Mouse (Mus musculus) embryonic facial prominence, embryonic 10.5 days (tissue): ENCODE measurements at regions not wholly inside any gene's neighbourhood (a gene's known extent, or its start where the extent isn't known, plus 50 kb on each side); places are given as distances from the start of the nearest gene placed in this dataset.
"Not testable (repeated sequence)": the region's sequence is repeated elsewhere in the genome, so short reads cannot be mapped to it uniquely, and the experiment has no call there.

Experiments used
- DNase-seq: peaks from one replicate; pipeline ENCODE4 v3.0.0-alpha.2; 2017; ENCODE audit warnings: low spot score
- H3K27ac ChIP-seq: fragments of 300-500 bp; sonication (generic); replicated peaks from 2 replicates; pipeline ENCODE4 v1.5.1; 2016; ENCODE audit warnings: mild to moderate bottlenecking
- H3K27me3 ChIP-seq: fragments of 300-500 bp; sonication (generic); replicated peaks from 2 replicates; pipeline ENCODE4 v1.6.1; 2016; ENCODE audit warnings: low read depth, mild to moderate bottlenecking; ENCODE audit not compliant: poor library complexity, severe bottlenecking
- H3K36me3 ChIP-seq: fragments of 300-500 bp; sonication (generic); replicated peaks from 2 replicates; pipeline ENCODE4 v1.6.1; 2016; ENCODE audit warnings: mild to moderate bottlenecking, moderate library complexity
- H3K4me1 ChIP-seq: fragments of 300-500 bp; sonication (generic); 2 replicates; pipeline ENCODE4 v1.6.1; 2016
- H3K4me3 ChIP-seq: fragments of 300-500 bp; sonication (generic); 2 replicates; pipeline ENCODE4 v1.5.1; 2016; ENCODE audit warnings: mild to moderate bottlenecking, moderate library complexity
- H3K9me3 ChIP-seq: fragments of 300-500 bp; sonication (generic); 2 replicates; pipeline ENCODE4 v1.6.1; 2016; ENCODE audit warnings: mild to moderate bottlenecking
- WGBS: fragments of 180-500 bp; shearing (Covaris S2); methylation state at CpG from one replicate; pipeline ENCODE4 v1.1.7; 2016; 5-methylcytosine and 5-hydroxymethylcytosine counted together

DNA sequence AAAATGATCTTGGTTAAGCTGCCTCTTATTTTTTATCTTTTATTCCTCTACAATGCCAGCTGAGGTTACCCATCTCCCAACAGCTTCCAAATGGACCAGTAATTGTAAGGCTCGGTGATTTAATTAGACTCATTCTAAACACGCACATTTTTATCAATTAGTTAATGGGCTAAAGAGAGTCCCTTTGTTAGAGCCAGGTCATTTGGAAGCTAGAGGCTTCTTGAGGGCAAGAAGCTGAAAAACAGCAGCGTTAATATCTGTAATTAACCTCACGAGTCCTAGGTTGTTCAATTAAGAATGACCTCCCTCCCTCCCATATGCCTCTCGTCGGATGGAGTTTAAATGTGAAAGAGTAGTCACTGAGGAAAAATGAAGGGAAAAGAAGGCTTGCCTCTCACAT is 66.5 kb downstream of the Otx2 start:
- DNase-seq: no peak
- H3K9me3 ChIP-seq: no peaks in the 10 kb centered on the region
- peaks cover 5% of the 10 kb centered on the region; the same call in 1 of the 2 replicates for H3K27me3 ChIP-seq
- H3K36me3 ChIP-seq: no peaks in the 10 kb centered on the region
- H3K27ac ChIP-seq: no peak overlapping the region
- 53% methylated on average over 6 of the region's 6 CpGs for WGBS
- H3K4me1 ChIP-seq: peaks cover 4% of the 10 kb centered on the region; the same call in 1 of the 2 replicates
- H3K4me3 ChIP-seq: no peak overlapping the region

DNA sequence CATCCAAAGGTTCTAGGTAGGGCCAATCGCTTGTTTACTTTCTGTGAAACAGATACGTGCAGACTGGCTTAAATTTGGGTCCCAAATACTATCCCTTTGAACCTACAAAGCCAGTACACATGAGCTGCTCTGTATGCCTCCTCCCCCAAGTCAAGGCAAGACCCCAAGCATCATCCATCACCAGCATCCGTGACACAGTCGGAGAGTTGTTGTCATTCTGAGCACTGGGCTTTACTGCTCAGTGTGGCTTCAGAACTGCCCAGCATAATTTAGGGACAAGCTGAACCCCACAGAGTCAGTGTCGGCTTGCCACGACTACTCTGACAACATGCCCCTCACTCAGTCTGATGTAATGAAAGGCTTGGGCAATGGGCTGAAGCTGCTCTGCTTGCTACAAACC is 70.1 kb downstream of the Otx2 start:
- Histone ChIP-seq H3K4me1 (no peaks in the 10 kb centered on the region), H3K36me3 (no peaks in the 10 kb centered on the region), H3K9me3 (no peaks in the 10 kb centered on the region), H3K4me3 (no peak overlapping the region), H3K27me3 (0 out of 2 replicates have a peak, but pooled peaks cover 5% of the 10 kb centered on the region), H3K27ac (no peak overlapping the region)
- 80% methylated on average over 6 of the region's 6 CpGs for WGBS
- DNase-seq: no peak

DNA sequence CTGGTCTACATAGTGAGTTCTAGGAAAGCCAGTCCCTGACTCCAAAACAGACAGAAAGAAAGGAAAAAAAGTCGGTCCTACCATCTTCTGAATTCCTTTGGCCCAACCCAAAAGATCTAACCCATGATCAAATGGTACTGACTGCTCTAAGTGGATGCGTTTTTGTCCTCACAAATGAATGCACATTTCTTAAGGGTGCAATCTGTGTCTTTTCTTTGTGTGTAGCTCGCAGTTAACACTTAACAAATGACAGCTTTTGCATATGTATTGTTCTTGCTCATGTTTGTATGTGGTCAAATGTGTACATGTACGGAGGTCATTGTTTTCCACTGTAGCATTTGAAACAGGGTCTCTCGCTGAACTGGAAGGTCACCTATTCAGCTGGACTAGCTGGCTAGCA is 79.3 kb downstream of the Otx2 start:
- Histone ChIP-seq H3K4me1 (peaks cover 20% of the 10 kb centered on the region), H3K36me3 (no peaks in the 10 kb centered on the region), H3K9me3 (no peaks in the 10 kb centered on the region), H3K4me3 (no peak overlapping the region), H3K27me3 (no peaks in the 10 kb centered on the region), H3K27ac (no peak overlapping the region)
- 86% methylated on average over 5 of the region's 5 CpGs for WGBS
- no peak for DNase-seq

DNA sequence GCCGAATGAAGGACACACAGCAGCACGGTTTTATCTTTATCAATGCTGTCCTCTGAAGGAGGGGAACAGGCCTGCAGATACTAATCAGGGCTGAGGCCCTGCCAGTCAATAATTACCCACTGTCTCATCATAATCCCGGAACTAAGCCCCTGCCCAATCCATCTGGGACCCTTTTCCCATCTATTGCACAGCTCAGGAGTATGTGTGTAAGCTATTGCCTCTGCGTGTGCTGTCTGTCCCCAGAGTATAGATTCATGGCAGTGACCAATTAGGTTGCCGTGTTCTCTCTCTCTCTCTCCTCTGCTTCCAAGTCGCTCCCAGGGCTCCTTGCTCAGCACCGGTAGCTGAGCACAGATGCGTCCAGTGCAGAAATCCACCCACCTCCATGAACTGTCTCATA is 80.3 kb downstream of the Otx2 start:
- 73% methylated on average over 8 of the region's 8 CpGs for WGBS
- Histone ChIP-seq H3K27ac (no peak overlapping the region), H3K36me3 (no peaks in the 10 kb centered on the region), H3K27me3 (no peaks in the 10 kb centered on the region), H3K9me3 (no peaks in the 10 kb centered on the region), H3K4me3 (no peak overlapping the region), H3K4me1 (peaks cover 24% of the 10 kb centered on the region)
- DNase-seq: no peak

DNA sequence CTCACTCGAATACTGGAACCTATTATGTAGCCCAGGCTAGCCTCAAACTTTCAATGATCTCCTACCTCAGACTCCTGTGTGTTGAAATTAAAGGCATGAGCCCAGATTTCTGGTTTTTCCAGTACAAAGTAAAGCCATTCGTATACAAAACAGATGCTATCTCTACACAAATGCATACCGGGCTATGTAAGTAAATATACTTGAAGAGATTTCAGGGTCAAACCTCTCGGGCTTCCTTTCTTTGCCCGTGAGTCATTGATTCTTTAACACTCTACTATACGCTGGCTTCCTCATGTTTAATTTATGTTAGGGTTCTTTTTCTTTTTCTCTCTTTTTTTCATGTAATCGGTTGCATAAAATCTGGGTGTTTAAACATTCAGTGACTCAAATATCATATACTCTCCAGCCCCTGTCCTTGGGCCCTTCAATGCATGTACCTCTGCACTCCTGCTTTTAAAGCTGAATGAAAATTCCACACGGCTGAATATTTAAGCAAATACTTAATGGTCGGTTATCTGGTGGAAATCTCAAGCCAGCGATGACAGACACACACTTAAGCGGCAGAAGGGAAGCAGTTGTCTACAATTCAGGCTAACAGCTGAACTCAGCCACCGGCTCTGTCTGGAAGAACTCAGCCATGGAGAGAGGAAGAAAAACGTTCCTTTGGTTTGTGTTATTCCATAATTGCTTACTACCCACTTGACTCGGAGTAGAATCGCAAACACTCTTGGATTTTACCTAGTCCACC is 82.0 kb downstream of the Otx2 start:
- Histone ChIP-seq H3K4me3 (no peak overlapping the region), H3K27ac (no peak overlapping the region), H3K9me3 (no peaks in the 10 kb centered on the region), H3K4me1 (peaks cover 24% of the 10 kb centered on the region), H3K27me3 (no peaks in the 10 kb centered on the region), H3K36me3 (no peaks in the 10 kb centered on the region)
- 82% methylated on average over 15 of the region's 15 CpGs for WGBS
- DNase-seq: no peak

DNA sequence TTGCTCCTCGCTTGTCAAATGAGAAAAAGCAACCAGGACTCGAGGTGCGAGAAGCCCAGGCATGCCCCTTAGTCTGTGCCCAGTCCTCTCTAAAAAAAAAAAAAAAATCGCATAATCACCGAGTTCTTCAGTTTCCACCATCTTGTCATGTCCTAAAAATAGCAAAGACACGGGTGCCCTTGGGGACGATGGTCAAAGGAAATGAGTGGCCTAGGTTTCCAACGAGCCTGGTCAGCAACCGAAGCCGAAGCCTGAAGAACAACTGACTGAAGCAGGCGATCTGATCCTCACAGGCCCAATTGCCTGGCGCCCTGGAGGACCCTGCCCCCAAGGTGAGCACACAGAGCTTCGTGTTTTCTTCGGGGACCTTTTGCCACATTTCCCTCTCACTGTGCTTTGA is 83.2 kb downstream of the Otx2 start:
- Histone ChIP-seq H3K4me1 (peaks cover 24% of the 10 kb centered on the region), H3K27ac (no peak overlapping the region), H3K4me3 (peak overlapping the region; percentile 30; the same call in 1 of the 2 replicates), H3K36me3 (no peaks in the 10 kb centered on the region), H3K9me3 (no peaks in the 10 kb centered on the region), H3K27me3 (no peaks in the 10 kb centered on the region)
- WGBS: 40% methylated on average over 14 of the region's 14 CpGs
- peak; percentile 22 for DNase-seq

DNA sequence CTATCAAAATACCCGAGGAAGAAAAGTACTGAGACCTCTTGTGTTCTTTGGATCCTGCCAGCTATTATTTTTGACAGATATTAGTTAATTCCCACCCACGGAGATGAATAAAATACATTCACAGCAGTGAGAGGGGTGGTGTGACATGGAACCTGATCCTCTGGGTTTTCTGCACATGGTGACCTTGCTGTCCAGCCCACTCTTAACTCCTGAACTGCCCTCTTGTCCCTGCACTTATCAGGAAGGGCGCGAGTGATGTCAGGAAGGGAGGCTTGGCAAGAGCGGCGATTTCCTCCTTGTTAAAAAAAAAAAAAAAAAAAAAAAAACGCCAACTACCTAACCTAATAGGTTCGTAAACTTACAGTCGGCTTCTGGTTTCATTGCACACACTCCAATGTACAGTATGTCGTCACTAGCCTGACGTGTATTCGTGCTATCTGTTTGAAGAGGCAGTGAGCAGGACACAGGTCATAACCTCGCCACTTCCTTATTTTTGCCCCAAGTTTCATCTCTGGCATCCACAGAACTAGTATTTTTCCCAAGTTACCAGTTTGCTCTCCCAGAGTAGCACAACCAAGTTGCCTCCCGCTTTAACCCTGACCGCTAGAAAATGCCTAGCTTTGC is 83.8 kb downstream of the Otx2 start:
- no peaks in the 10 kb centered on the region for H3K9me3 ChIP-seq
- no peaks in the 10 kb centered on the region for H3K36me3 ChIP-seq
- WGBS: 60% methylated on average over 15 of the region's 15 CpGs
- H3K27me3 ChIP-seq: no peaks in the 10 kb centered on the region
- H3K27ac ChIP-seq: no peak overlapping the region
- peak overlapping the region; percentile 30; the same call in 1 of the 2 replicates for H3K4me3 ChIP-seq
- H3K4me1 ChIP-seq: peaks cover 24% of the 10 kb centered on the region
- no peak for DNase-seq

DNA sequence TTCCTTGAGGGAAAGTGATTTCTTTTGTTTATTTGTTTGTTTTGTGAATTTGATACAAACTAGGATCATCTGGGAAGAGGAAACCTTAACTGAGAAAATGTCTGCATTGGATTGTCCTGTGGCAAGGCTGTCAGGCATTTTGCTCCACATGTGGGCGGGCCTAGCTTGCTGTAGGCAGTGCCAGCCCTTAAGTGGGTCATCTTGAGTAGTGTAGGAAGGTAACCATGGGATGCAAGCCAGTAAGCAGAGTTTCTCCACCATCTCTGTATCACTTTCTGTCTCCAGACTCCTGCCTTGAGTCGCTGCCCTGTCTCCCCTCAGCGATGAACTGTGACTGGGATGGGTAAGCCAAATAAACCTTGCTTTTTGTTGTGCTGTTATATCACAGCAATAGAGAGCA is 87.8 kb downstream of the Otx2 start:
- H3K9me3 ChIP-seq: no peaks in the 10 kb centered on the region
- no peak for DNase-seq
- 89% methylated on average over 3 of the region's 3 CpGs for WGBS
- H3K27me3 ChIP-seq: peaks cover 7% of the 10 kb centered on the region; the same call in 1 of the 2 replicates
- peaks cover 18% of the 10 kb centered on the region for H3K4me1 ChIP-seq
- no peak overlapping the region for H3K27ac ChIP-seq
- no peaks in the 10 kb centered on the region for H3K36me3 ChIP-seq
- H3K4me3 ChIP-seq: no peak overlapping the region

DNA sequence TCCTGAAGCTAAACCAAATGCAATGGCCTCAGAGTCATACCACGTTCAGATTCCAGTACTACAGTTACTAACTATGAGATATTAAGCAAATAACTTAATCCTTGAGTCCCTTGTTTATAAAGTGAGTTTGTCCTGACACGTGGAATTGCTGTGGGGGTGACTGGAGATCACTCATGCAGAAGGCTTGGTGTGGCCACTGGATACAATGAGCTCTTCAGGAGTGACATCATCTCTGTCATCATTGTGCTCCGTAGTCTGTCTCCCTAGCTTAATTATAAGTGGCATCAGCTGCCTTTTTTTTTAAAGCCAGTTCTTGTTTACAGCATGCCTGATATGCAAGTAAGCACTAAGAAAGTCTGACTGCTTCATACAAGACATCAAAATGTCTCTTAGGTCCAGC is 89.0 kb downstream of the Otx2 start:
- no peak overlapping the region for H3K27ac ChIP-seq
- DNase-seq: no peak
- peaks cover 16% of the 10 kb centered on the region; the same call in 1 of the 2 replicates for H3K27me3 ChIP-seq
- H3K9me3 ChIP-seq: no peaks in the 10 kb centered on the region
- H3K4me1 ChIP-seq: peaks cover 14% of the 10 kb centered on the region
- no peaks in the 10 kb centered on the region for H3K36me3 ChIP-seq
- no peak overlapping the region for H3K4me3 ChIP-seq
- 68% methylated on average over 3 of the region's 3 CpGs for WGBS

DNA sequence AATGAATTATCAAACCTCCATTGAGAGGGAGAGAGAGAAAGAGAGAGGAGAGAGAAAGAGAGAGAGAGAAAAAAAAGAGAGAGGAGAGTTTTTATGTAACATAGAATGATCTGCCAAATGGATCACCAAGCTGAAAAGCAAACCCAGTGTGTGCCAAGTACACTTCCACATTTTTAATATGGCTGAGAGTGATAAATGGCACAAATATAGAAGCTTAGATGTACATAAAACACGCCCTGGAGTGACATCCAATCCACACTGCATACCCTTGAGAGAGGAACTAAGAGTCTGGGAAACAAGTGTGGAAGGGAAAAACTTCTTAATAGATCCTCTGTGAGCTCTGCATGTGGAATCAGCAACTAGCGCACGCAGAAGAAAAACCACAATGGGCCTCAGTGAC is 90.1 kb downstream of the Otx2 start:
- no peaks in the 10 kb centered on the region for H3K36me3 ChIP-seq
- 0 out of 2 replicates have a peak, but pooled peaks cover 8% of the 10 kb centered on the region for H3K4me1 ChIP-seq
- no peaks in the 10 kb centered on the region for H3K9me3 ChIP-seq
- no peak overlapping the region for H3K4me3 ChIP-seq
- peaks cover 16% of the 10 kb centered on the region; the same call in 1 of the 2 replicates for H3K27me3 ChIP-seq
- 92% methylated on average over 3 of the region's 3 CpGs for WGBS
- no peak for DNase-seq
- no peak overlapping the region for H3K27ac ChIP-seq

DNA sequence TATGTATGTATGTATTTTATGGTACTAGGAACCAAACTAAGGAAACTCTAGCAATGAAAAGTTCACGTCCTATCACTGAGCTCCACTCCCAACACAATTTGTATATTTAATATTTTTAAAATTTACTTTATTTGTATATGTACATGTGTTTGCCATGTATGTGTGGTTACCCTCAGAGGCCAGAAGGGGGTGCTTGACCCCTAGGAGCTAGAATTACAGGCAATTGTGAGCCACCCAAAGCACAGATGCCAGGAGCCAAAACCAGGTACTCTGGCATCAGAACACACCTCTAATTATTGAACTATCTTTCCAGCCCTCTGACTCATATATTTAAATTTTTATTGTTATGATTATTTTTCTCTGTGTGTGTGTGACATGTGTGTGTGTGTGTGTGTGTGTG is 91.5 kb downstream of the Otx2 start:
- no peaks in the 10 kb centered on the region for H3K9me3 ChIP-seq
- no peaks in the 10 kb centered on the region for H3K36me3 ChIP-seq
- H3K27me3 ChIP-seq: peaks cover 16% of the 10 kb centered on the region; the same call in 1 of the 2 replicates
- WGBS: 75% methylated on average over 1 of the region's 1 CpGs
- H3K27ac ChIP-seq: no peak overlapping the region
- 0 out of 2 replicates have a peak, but pooled peaks cover 8% of the 10 kb centered on the region for H3K4me1 ChIP-seq
- H3K4me3 ChIP-seq: no peak overlapping the region
- peak; percentile 23 for DNase-seq

DNA sequence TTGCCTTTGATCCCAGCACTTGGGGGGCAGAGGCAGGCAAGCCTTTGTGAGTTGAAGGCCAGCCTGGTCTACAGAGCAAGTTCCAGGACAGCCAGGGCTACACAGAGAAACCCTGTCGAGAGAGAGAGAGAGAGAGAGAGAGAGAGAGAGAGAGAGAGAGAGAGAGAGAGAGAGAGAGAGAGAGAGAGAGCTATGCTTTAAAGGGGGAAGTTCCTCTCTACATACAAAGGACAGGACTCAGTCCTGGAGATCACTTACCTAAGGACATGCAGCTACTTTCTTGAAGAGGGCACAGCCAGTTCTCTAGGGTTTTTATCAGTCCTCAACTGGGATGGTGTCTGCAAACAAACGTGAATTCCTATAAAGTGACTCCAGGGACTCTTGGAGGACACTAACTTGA is 92.3 kb downstream of the Otx2 start:
- 16% methylated on average over 2 of the region's 2 CpGs for WGBS
- H3K27ac ChIP-seq: not testable (repeated sequence)

DNA sequence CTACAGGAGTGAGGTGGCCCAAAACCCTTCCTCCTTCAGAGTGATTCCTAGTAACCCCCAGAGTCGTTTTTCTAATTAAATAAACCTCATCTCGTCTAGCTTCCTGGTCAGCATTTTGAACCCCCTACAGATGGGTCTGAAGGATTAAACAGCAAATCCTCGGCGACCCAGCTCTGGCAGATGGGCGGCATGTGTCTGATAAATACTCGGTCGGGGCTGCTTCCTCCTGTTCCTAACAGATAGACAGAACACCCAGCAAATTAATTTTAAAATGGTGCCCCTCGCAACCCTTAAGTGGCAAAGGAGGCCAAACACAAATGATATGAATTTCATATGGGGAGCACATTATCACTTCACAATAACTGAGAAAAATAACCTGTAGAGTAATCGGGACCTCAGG is 93.2 kb downstream of the Otx2 start:
- WGBS: 31% methylated on average over 9 of the region's 9 CpGs
- no peak for DNase-seq
- H3K27ac ChIP-seq: no peak overlapping the region
- H3K4me1 ChIP-seq: 0 out of 2 replicates have a peak, but pooled peaks cover 8% of the 10 kb centered on the region
- no peaks in the 10 kb centered on the region for H3K36me3 ChIP-seq
- no peak overlapping the region for H3K4me3 ChIP-seq
- H3K9me3 ChIP-seq: no peaks in the 10 kb centered on the region
- peaks cover 16% of the 10 kb centered on the region; the same call in 1 of the 2 replicates for H3K27me3 ChIP-seq

More for the DNA sequence above, 92.3 kb downstream of the Otx2 start:
- H3K4me1 ChIP-seq, DNase-seq, H3K9me3 ChIP-seq, H3K4me3 ChIP-seq, H3K36me3 ChIP-seq: not testable (repeated sequence)
- H3K27me3 ChIP-seq: peaks cover 16% of the 10 kb centered on the region; the same call in 1 of the 2 replicates
